Mouse (Mus musculus) ovary, postnatal 36 days (tissue): ENCODE measurements around the gene Gm13889.
A peak's percentile ranks its signal among the peaks of the same experiment; 100 is the strongest.

Experiments
- DNase-seq: peaks from one replicate; pipeline ENCODE4 v3.0.0; 2022; ENCODE audit warnings: low spot score, mixed read lengths

Gm13889 gene

GRCm38 (mm10) chr2:93957785-93958175 lies 779 bp upstream of the Gm13889 start:
- DNase-seq: no peak

- DNase-seq: peak; percentile 68
Measured at GRCm38 (mm10) chr2:93956331-93956801, 635 bp downstream of the Gm13889 start.

GRCm38 (mm10) chr2:93955886-93956285 lies 1.1 kb downstream of the Gm13889 start:
- no peak for DNase-seq

GRCm38 (mm10) chr2:93954781-93955578 lies 2.0 kb downstream of the Gm13889 start:
- no peak for DNase-seq

GRCm38 (mm10) chr2:93953726-93954125 lies 3.3 kb downstream of the Gm13889 start:
- DNase-seq: no peak

- no peak for DNase-seq
Measured at GRCm38 (mm10) chr2:93946976-93947375, 10.0 kb downstream of the Gm13889 start.

- no peak for DNase-seq
Measured at GRCm38 (mm10) chr2:93944855-93945254, 12.1 kb downstream of the Gm13889 start.

- no peak for DNase-seq
Measured at GRCm38 (mm10) chr2:93944099-93944498, 12.9 kb downstream of the Gm13889 start.

GRCm38 (mm10) chr2:93941670-93942069 lies 15.3 kb downstream of the Gm13889 start:
- no peak for DNase-seq

GRCm38 (mm10) chr2:93938534-93938933 lies 18.5 kb downstream of the Gm13889 start:
- DNase-seq: no peak

- DNase-seq: no peak
Measured at GRCm38 (mm10) chr2:93928866-93929265, 28.1 kb downstream of the Gm13889 start.

GRCm38 (mm10) chr2:93927701-93928437 lies 29.1 kb downstream of the Gm13889 start:
- no peak for DNase-seq

GRCm38 (mm10) chr2:93926141-93926540 lies 30.9 kb downstream of the Gm13889 start:
- no peak for DNase-seq

- DNase-seq: no peak
Measured at GRCm38 (mm10) chr2:93919093-93919492, 37.9 kb downstream of the Gm13889 start.

GRCm38 (mm10) chr2:93913552-93913951 lies 43.4 kb downstream of the Gm13889 start:
- DNase-seq: no peak

GRCm38 (mm10) chr2:93911942-93912341 lies 45.1 kb downstream of the Gm13889 start:
- peak; percentile 31 for DNase-seq

GRCm38 (mm10) chr2:93909716-93910115 lies 47.3 kb downstream of the Gm13889 start:
- DNase-seq: no peak

GRCm38 (mm10) chr2:93907519-93908294 lies 49.3 kb downstream of the Gm13889 start:
- no peak for DNase-seq

GRCm38 (mm10) chr2:93906316-93906715 lies 50.7 kb downstream of the Gm13889 start:
- no peak for DNase-seq
